Mouse (Mus musculus): ENCODE measurements around the gene Cyp2t4. TPM values are rescaled to one million over a fixed set of nuclear protein-coding genes. Genes with fewer than 3 reads are reported as not detected.
A peak's percentile ranks its signal among the peaks of the same experiment; 100 is the strongest.

Gene Cyp2t4
- total RNA-seq, 2 experiments from 2014 or later: not detected

- DNase-seq (ENCODE audit: low spot score in 2 of 2): no peak
- intact Hi-C loops (cut with DNase I): no loop called here
Observed at GRCm38 (mm10) chr7:27158171-27158570, 4.7 kb downstream of the Cyp2t4 start.

GRCm38 (mm10) chr7:27159256-27159655, 5.7 kb downstream of the Cyp2t4 start:
- intact Hi-C loops (cut with DNase I): no loop called here
- no peak for DNase-seq (ENCODE audit: low spot score in 2 of 2)

GRCm38 (mm10) chr7:27159882-27160281, 6.4 kb downstream of the Cyp2t4 start:
- intact Hi-C loops (cut with DNase I): no loop called here
- peak; percentile 88 to 90 for DNase-seq (ENCODE audit: low spot score in 2 of 2)

GRCm38 (mm10) chr7:27160921-27161320, 7.4 kb downstream of the Cyp2t4 start:
- peak in 1 of 2 experiments; percentile 2 for DNase-seq (ENCODE audit: low spot score in 2 of 2)
- intact Hi-C loops (cut with DNase I): no loop called here

GRCm38 (mm10) chr7:27161744-27162143, 8.2 kb downstream of the Cyp2t4 start:
- intact Hi-C loops (cut with DNase I): no loop called here
- DNase-seq (ENCODE audit: low spot score in 2 of 2): no peak

- intact Hi-C loops (cut with DNase I): no loop called here
- no peak for DNase-seq (ENCODE audit: low spot score in 2 of 2)
Observed at GRCm38 (mm10) chr7:27162780-27163449, 9.4 kb downstream of the Cyp2t4 start.

- no peak for DNase-seq (ENCODE audit: low spot score in 2 of 2)
- intact Hi-C loops (cut with DNase I): no loop called here
Observed at GRCm38 (mm10) chr7:27163450-27163805, 9.9 kb downstream of the Cyp2t4 start.

GRCm38 (mm10) chr7:27164112-27164947, 10.8 kb downstream of the Cyp2t4 start:
- no peak for DNase-seq (ENCODE audit: low spot score in 2 of 2)
- intact Hi-C loops (cut with DNase I): no loop called here

- intact Hi-C loops (cut with DNase I): loop anchor here (5.0 kb wide), 1 partner anchor 62 kb away; the partner anchor contains the start of gene Itpkc
- DNase-seq (ENCODE audit: low spot score in 2 of 2): no peak
Observed at GRCm38 (mm10) chr7:27165007-27165655, 11.6 kb downstream of the Cyp2t4 start.

GRCm38 (mm10) chr7:27165696-27166095, 12.2 kb downstream of the Cyp2t4 start:
- no peak for DNase-seq (ENCODE audit: low spot score in 2 of 2)
- intact Hi-C loops (cut with DNase I): loop anchor here (5.0 kb wide), 1 partner anchor 62 kb away; the partner anchor contains the start of gene Itpkc

- DNase-seq (ENCODE audit: low spot score in 2 of 2): peak; percentile 67 to 78
- intact Hi-C loops (cut with DNase I): loop anchor here (5.0 kb wide), 1 partner anchor 61 kb away; the partner anchor contains the start of gene Itpkc
Observed at GRCm38 (mm10) chr7:27166229-27166613, 12.7 kb downstream of the Cyp2t4 start.

GRCm38 (mm10) chr7:27166614-27167474, 13.3 kb downstream of the Cyp2t4 start, which contains the start of gene Egln2:
Egln2 (minus strand) TSS chr7:27166802.
- DNase-seq (ENCODE audit: low spot score in 2 of 2): peak; percentile 97
- intact Hi-C loops (cut with DNase I): loop anchor here (5.0 kb wide), 1 partner anchor 60 kb away; the partner anchor contains the start of gene Itpkc

GRCm38 (mm10) chr7:27167475-27168094, 14.1 kb downstream of the Cyp2t4 start:
- DNase-seq (ENCODE audit: low spot score in 2 of 2): no peak
- intact Hi-C loops (cut with DNase I): loop anchor here (5.0 kb wide), 1 partner anchor 60 kb away; the partner anchor contains the start of gene Itpkc

GRCm38 (mm10) chr7:27168371-27168770, 14.9 kb downstream of the Cyp2t4 start:
- DNase-seq (ENCODE audit: low spot score in 2 of 2): no peak
- intact Hi-C loops (cut with DNase I): loop anchor here (5.0 kb wide), 1 partner anchor 59 kb away; the partner anchor contains the start of gene Itpkc

- DNase-seq (ENCODE audit: low spot score in 2 of 2): no peak
- intact Hi-C loops (cut with DNase I): no loop called here
Observed at GRCm38 (mm10) chr7:27170981-27171380, 17.5 kb downstream of the Cyp2t4 start.

- DNase-seq (ENCODE audit: low spot score in 2 of 2): no peak
- intact Hi-C loops (cut with DNase I): no loop called here
Observed at GRCm38 (mm10) chr7:27174496-27174895, 21.0 kb downstream of the Cyp2t4 start.

- DNase-seq (ENCODE audit: low spot score in 2 of 2): no peak
Observed at GRCm38 (mm10) chr7:27174896-27175295, 21.4 kb downstream of the Cyp2t4 start.

GRCm38 (mm10) chr7:27177942-27178323, 24.4 kb downstream of the Cyp2t4 start:
- intact Hi-C loops (cut with DNase I): loop anchor here (1.0 to 2.0 kb wide), 2 partner anchors 17 to 54 kb away; partner anchors contain the start of gene BC024978

More at GRCm38 (mm10) chr7:27174896-27175295, 21.4 kb downstream of the Cyp2t4 start:
- intact Hi-C loops (cut with DNase I): no loop called here

More at GRCm38 (mm10) chr7:27177942-27178323, 24.4 kb downstream of the Cyp2t4 start:
- DNase-seq (ENCODE audit: low spot score in 2 of 2): no peak

Measured in left cerebral cortex, postnatal 25 days (tissue).